Comparison of ENCODE assay signal across 9 mouse cellular contexts in genomic region chr3:100963849-100964542, GRCm38 (mm10). TPM values are rescaled to one million over a fixed set of nuclear protein-coding genes. Genes with fewer than 3 reads are reported as not detected.
DNase-seq lines count a peak whose midpoint lies in the region; ATAC-seq lines count a peak whose summit lies in the region.
"Had no signal": no experiment of that assay in that cellular context is flagged by ENCODE, and none has a peak within 500 bp of the region (broad histone marks: within the 10 kb centered on the region; RNA-seq: fewer than 3 reads in every experiment).

No protein-coding gene starts in this region.

- DNase-seq in heart, postnatal 36 days, result peak; percentile 29 to 40
- no peak for DNase-seq in heart, adult 9 months (ENCODE audit: low spot score in 2 of 2)
- peak; percentile 36 for DNase-seq in ES-CJ7 (ENCODE audit: low read depth, low spot score)
- DNase-seq in c-Kit-positive CD71-positive TER-119-negative erythroid progenitor cells, embryonic 14.5 days (ENCODE audit: low read depth), result peak; percentile 13
- peak; percentile 68 for DNase-seq in heart, postnatal 4 days
- peak; percentile 41 to 58 for DNase-seq in left cerebral cortex, postnatal 10 days (ENCODE audit: extremely low spot score in 1 of 2, low spot score in 2 of 2)
- no peak for DNase-seq in T-cell, adult 2 months (ENCODE audit: low spot score)

- H3K27ac ChIP-seq in neural tube, embryonic 15.5 days (replicated peaks), result no peak overlapping the region; the same call in 1 of the 2 replicates
- H3K27ac ChIP-seq: embryonic facial prominence, embryonic 13.5 days had no signal

- WGBS in neural tube, embryonic 15.5 days, result 71% methylated on average over 14 of the region's 14 CpGs

- peak; percentile 67 for ATAC-seq in neural tube, embryonic 15.5 days (ENCODE audit: low FRiP score)

- H3K36me3 ChIP-seq in neural tube, embryonic 15.5 days, result no peaks in the 10 kb centered on the region

- intact Hi-C loops in heart, postnatal 36 days (cut with DNase I), result loop anchor here (5.0 kb wide), 1 partner anchor 848 kb away; no protein-coding TSS in a partner anchor
- intact Hi-C loops in left cerebral cortex, postnatal 10 days (cut with DNase I), result loop anchor here (10.0 kb wide), 1 partner anchor 199 kb away; no protein-coding TSS in a partner anchor

- no peaks in the 10 kb centered on the region for H3K9me3 ChIP-seq in neural tube, embryonic 15.5 days (replicated peaks)
- H3K9me3 ChIP-seq: embryonic facial prominence, embryonic 13.5 days had no signal

- H3K4me2 ChIP-seq in neural tube, embryonic 15.5 days, result no peak overlapping the region
- H3K4me2 ChIP-seq: embryonic facial prominence, embryonic 13.5 days had no signal

- H3K4me3 ChIP-seq in neural tube, embryonic 15.5 days (replicated peaks), result no peak overlapping the region
- H3K4me3 ChIP-seq: embryonic facial prominence, embryonic 13.5 days had no signal

- H3K9ac ChIP-seq in neural tube, embryonic 15.5 days (replicated peaks), result no peak overlapping the region
- H3K9ac ChIP-seq: embryonic facial prominence, embryonic 13.5 days had no signal

- H3K4me1 ChIP-seq in neural tube, embryonic 15.5 days, result peaks cover 3% of the 10 kb centered on the region; the same call in 1 of the 2 replicates

- H3K27me3 ChIP-seq in neural tube, embryonic 15.5 days (replicated peaks), result no peaks in the 10 kb centered on the region
- H3K27me3 ChIP-seq: embryonic facial prominence, embryonic 13.5 days had no signal

RNA-seq across cellular contexts. Expression of gene Ttf2, which starts 5.5 kb away (rescaled TPM):
- 1 to 10 TPM; 2.2 to 2.6 TPM for total RNA-seq in heart, postnatal 36 days (2021)
- total RNA-seq in heart, postnatal 4 days (2021), result 10 to 100 TPM in 1 of 2 experiments, 1 to 10 TPM in 1; 9.6 to 11.1 TPM
- 1 to 10 TPM; 1.6 to 2.3 TPM for total RNA-seq in left cerebral cortex, postnatal 10 days (2021)
- polyA plus RNA-seq in neural tube, embryonic 15.5 days (2015; fragmentation: Nextera tagmentation; extraction: Ambion mirVana), result 3.0 and 6.7 TPM in 2 replicates

RNA-seq across cellular contexts. Expression of gene Trim45, which starts 42.0 kb away (rescaled TPM):
- 1 to 10 TPM; 8.0 to 9.2 TPM for total RNA-seq in heart, postnatal 36 days (2021)
- total RNA-seq in heart, postnatal 4 days (2021), result 10 to 100 TPM; 10.3 TPM
- 1 to 10 TPM; 7.4 to 8.7 TPM for total RNA-seq in left cerebral cortex, postnatal 10 days (2021)
- polyA plus RNA-seq in neural tube, embryonic 15.5 days (2015; fragmentation: Nextera tagmentation; extraction: Ambion mirVana), result 6.5 and 6.8 TPM in 2 replicates

Comparison
In these comparisons a context has a peak if more than half of its experiments do, and no peak if none do; other contexts are left out.
1. DNase-seq: peak in heart, postnatal 36 days (2 of 2), ES-CJ7 (single experiment), c-Kit-positive CD71-positive TER-119-negative erythroid progenitor cells, embryonic 14.5 days (single experiment), heart, postnatal 4 days (single experiment) and left cerebral cortex, postnatal 10 days (2 of 2); none in heart, adult 9 months (0 of 2) and T-cell, adult 2 months (single experiment).